Comparison of ENCODE assay signal across 7 mouse cellular contexts in the genomic region with DNA sequence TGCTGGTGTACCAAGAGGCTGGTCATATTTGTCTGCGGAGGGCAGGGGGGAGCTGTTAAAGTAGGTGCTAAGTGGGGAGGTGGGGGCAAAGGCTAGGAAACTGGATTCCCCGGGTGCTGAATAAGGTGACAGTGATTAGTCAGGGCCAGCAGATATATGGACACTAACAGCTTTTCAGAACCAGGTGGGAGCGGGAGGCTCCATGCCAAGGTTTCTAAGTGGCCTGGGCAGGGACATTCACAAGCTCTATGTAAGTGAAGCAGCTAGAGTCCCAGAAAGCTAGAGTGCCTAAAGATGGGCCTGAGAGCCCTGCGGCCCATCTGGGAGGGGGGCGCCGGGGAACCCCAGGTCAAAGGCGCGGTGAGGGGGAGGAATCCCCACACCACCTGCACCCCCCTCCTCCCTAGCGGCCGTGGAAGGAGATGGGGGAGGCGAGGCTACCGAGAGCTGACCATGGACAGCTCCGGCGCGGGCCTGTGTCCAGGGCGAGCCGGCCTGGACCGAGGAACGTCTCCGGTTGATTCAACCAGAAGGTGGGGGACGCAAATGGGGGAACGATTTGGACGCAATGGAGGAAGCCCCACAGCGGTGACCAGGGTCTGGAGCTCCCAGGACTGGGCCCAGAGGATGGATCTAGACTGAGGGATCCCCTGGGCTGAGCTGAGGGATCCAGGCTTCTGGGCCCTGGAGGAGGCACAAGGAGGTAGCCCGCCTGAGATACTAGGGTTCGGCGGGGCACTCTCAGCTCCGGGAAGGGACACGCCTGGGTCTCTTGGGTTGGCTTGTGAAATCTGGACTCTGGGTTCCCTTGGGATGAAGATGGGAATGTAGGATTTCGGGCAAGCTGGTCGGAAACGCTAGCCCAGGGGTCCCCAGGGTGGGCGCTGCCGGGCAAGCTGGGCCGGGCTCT. TPM values are rescaled to one million over a fixed set of nuclear protein-coding genes. Genes with fewer than 3 reads are reported as not detected.
DNase-seq lines count a peak whose midpoint lies in the region; ATAC-seq and TF ChIP-seq lines count a peak whose summit lies in the region.

No protein-coding gene starts in this region.

- ATAC-seq in limb, embryonic 11.5 days (ENCODE audit: insufficient number of reproducible peaks, low FRiP score, low TSS enrichment, low read depth): no peak

- TF ChIP-seq CTCF in CH12.LX (conservative IDR thresholded peaks at IDR 0.05 in 1 of 2, IDR thresholded peaks at IDR 0.05 in 1 of 2; ENCODE audit: low read depth in 2 of 2, low read length in 2 of 2): no peak

- no peaks in the 10 kb centered on the region for H3K9me3 ChIP-seq in CH12.LX (replicated peaks; ENCODE audit: low read length)
- H3K9me3 ChIP-seq in limb, embryonic 11.5 days (ENCODE audit: control insufficient read depth, low read length): no peaks in the 10 kb centered on the region

- dilution Hi-C loops in CH12.LX (cut with MboI; ENCODE audit: extremely low pct_ligation_motif_present, extremely low pct_unique_long_range_greater_than_20kb, low sequenced_read_pairs): no loop called here

- H3K4me2 ChIP-seq in CH12.LX (ENCODE audit: insufficient read depth, low read depth, poor library complexity, severe bottlenecking) (peak overlapping the region; percentile 76), myocyte (ENCODE audit: low read depth) (peak overlapping the region; percentile 82)
- peak overlapping the region; percentile 99 for H3K4me2 ChIP-seq in limb, embryonic 11.5 days (ENCODE audit: low read depth, severe bottlenecking)

- WGBS in limb, embryonic 11.5 days: 5% methylated on average over 35 of the region's 35 CpGs

- peaks cover 8 to 29% of the 10 kb centered on the region in 2 experiments for H3K36me3 ChIP-seq in CH12.LX (replicated peaks in 1 of 2; ENCODE audit: control insufficient read depth in 1 of 2, insufficient read depth in 1 of 2, low read length in 1 of 2)
- H3K36me3 ChIP-seq in limb, embryonic 11.5 days (ENCODE audit: control insufficient read depth, insufficient read depth, low read length): no peaks in the 10 kb centered on the region
- no peaks in the 10 kb centered on the region for H3K36me3 ChIP-seq in myocyte (ENCODE audit: control insufficient read depth, insufficient read depth)

- H3K4me3 ChIP-seq in CH12.LX (replicated peaks in 1 of 3; ENCODE audit: low read depth in 2 of 3, low read length in 2 of 3, poor library complexity in 1 of 3) (peak overlapping the region; percentile 43 to 53 (median 53)), myocyte (peak overlapping the region; percentile 42)
- H3K4me3 ChIP-seq in limb, embryonic 11.5 days (ENCODE audit: low read depth, low read length): peak overlapping the region; percentile 68

- peak overlapping the region; percentile 64 for H3K9ac ChIP-seq in CH12.LX (ENCODE audit: insufficient read depth, low read depth)
- peak overlapping the region; percentile 59 for H3K9ac ChIP-seq in limb, embryonic 11.5 days (ENCODE audit: low read length)

- intact Hi-C loops in heart, postnatal 14 days (cut with DNase I): no loop called here

- in situ Hi-C loops in CH12.LX (cut with MboI; ENCODE audit: low pct_ligation_motif_present, low pct_unique_long_range_greater_than_20kb, low sequenced_read_pairs): no loop called here

- H3K27ac ChIP-seq in CH12.LX (ENCODE audit: insufficient read depth, low read depth): no peak overlapping the region
- no peak overlapping the region for H3K27ac ChIP-seq in limb, embryonic 11.5 days (replicated peaks; ENCODE audit: low read depth, low read length)

- no peak for TF ChIP-seq EP300 in CH12.LX (IDR thresholded peaks at IDR 0.05; ENCODE audit: low read length)

- H3K79me2 ChIP-seq in CH12.LX (replicated peaks; ENCODE audit: control insufficient read depth, extremely low read depth, insufficient read depth, poor library complexity, severe bottlenecking) (no peaks in the 10 kb centered on the region), myocyte (ENCODE audit: control insufficient read depth, insufficient read depth) (no peaks in the 10 kb centered on the region)

- H3ac ChIP-seq in myocyte (ENCODE audit: control insufficient read depth, insufficient read length): peak overlapping the region; percentile 27

- TF ChIP-seq RAD21 in CH12.LX (IDR thresholded peaks at IDR 0.05; ENCODE audit: low read depth, low read length): no peak

- H3K27me3 ChIP-seq in CH12.LX (replicated peaks) (peaks cover 50% of the 10 kb centered on the region), myocyte (ENCODE audit: control insufficient read depth, insufficient read depth, insufficient read length) (peaks cover 7% of the 10 kb centered on the region)
- peaks cover 57% of the 10 kb centered on the region for H3K27me3 ChIP-seq in limb, embryonic 11.5 days (ENCODE audit: control insufficient read depth, insufficient read depth, low read length)

- peaks cover 6 to 35% of the 10 kb centered on the region in 2 experiments for H3K4me1 ChIP-seq in CH12.LX (ENCODE audit: control insufficient read depth in 1 of 2, insufficient read depth in 2 of 2)
- H3K4me1 ChIP-seq in limb, embryonic 11.5 days (ENCODE audit: control insufficient read depth, insufficient read depth, low read length): peaks cover 17% of the 10 kb centered on the region; the same call in 1 of the 2 replicates

- no peak for DNase-seq in CH12.LX (ENCODE audit: extremely low read depth)
- DNase-seq in MN1 (ENCODE audit: low spot score): peak; percentile 54
- peak; percentile 60 for DNase-seq in embryo, embryonic 9.5 days (ENCODE audit: extremely low spot score)
- peak; percentile 71 to 78 for DNase-seq in heart, postnatal 14 days
- peak; percentile 68 for DNase-seq in limb, embryonic 11.5 days (ENCODE audit: low spot score)
- no peak for DNase-seq in spleen, postnatal 14 days (ENCODE audit: low spot score in 2 of 2)

- no peak for TF ChIP-seq POLR2A in CH12.LX (IDR thresholded peaks at IDR 0.05; ENCODE audit: low read depth, low read length)
- TF ChIP-seq POLR2A in myocyte (IDR thresholded peaks at IDR 0.05; ENCODE audit: insufficient read length, low read depth): no peak

TF ChIP-seq in CH12.LX, 34 proteins besides CTCF, POLR2A, EP300 and RAD21 (continues in another document):
- TF ChIP-seq TBP (conservative IDR thresholded peaks at IDR 0.05; ENCODE audit: low read depth, low read length) (no peak), CHD2 (IDR thresholded peaks at IDR 0.05; ENCODE audit: low read length) (no peak), E2F4 (IDR thresholded peaks at IDR 0.05; ENCODE audit: insufficient replicate concordance, low read depth, low read length) (no peak), RCOR1 (conservative IDR thresholded peaks at IDR 0.05; ENCODE audit: low read depth, low read length) (no peak), TCF12 (IDR thresholded peaks at IDR 0.05; ENCODE audit: low read depth, low read length) (no peak), GABPA (IDR thresholded peaks at IDR 0.05; ENCODE audit: insufficient replicate concordance, low read depth, low read length) (no peak), ZMIZ1 (IDR thresholded peaks at IDR 0.05; ENCODE audit: low read depth, low read length) (no peak), SMC3 (IDR thresholded peaks at IDR 0.05; ENCODE audit: low read depth, low read length) (no peak), POLR2AphosphoS2 (IDR thresholded peaks at IDR 0.05; ENCODE audit: low read depth, low read length) (no peak)

TF ChIP-seq in myocyte, 11 proteins besides CTCF, POLR2A, EP300 and RAD21:
- TF ChIP-seq CEBPB (IDR thresholded peaks at IDR 0.05; ENCODE audit: insufficient read depth, poor library complexity, severe bottlenecking) (no peak), REST (IDR thresholded peaks at IDR 0.05; ENCODE audit: insufficient read depth, insufficient read length) (peak; percentile 92)

RNA-seq across cellular contexts. Expression of gene Ppfia3, which starts 0.8 kb away (rescaled TPM):
- total RNA-seq in CH12.LX (2012; rRNA removed) (1.5 and 1.9 TPM in 2 replicates), CH12.LX (2014; rRNA removed) (0.21 and 0.32 TPM in 2 replicates)
- polyA plus RNA-seq in CH12.LX (2012; ENCODE audit: insufficient read length, low read depth) (0.57 and 0.61 TPM in 2 replicates), myocyte (2012; fragmentation: generic; extraction: Trizol) (6.6 TPM)
- under 1 TPM; 0.22 to 0.29 TPM for total RNA-seq in heart, postnatal 14 days (2021)
- 5.4 and 6.1 TPM in 2 replicates for polyA plus RNA-seq in limb, embryonic 11.5 days (2014; fragmentation: Nextera tagmentation; extraction: Ambion mirVana)

RNA-seq across cellular contexts. Expression of gene Lin7b, which starts 4.4 kb away (rescaled TPM):
- total RNA-seq in CH12.LX (2012; rRNA removed) (4.4 and 5.0 TPM in 2 replicates), CH12.LX (2014; rRNA removed) (3.5 and 3.8 TPM in 2 replicates)
- polyA plus RNA-seq in CH12.LX (2012; ENCODE audit: insufficient read length, low read depth) (7.4 and 10.4 TPM in 2 replicates), myocyte (2012; fragmentation: generic; extraction: Trizol) (2.4 TPM)
- under 1 TPM; 0.90 to 0.96 TPM for total RNA-seq in heart, postnatal 14 days (2021)
- 0.43 and 0.89 TPM in 2 replicates for polyA plus RNA-seq in limb, embryonic 11.5 days (2014; fragmentation: Nextera tagmentation; extraction: Ambion mirVana)

RNA-seq across cellular contexts. Expression of gene Snrnp70, which starts 29.5 kb away (rescaled TPM):
- 197 and 229 TPM in 2 replicates for total RNA-seq in CH12.LX (2012; rRNA removed)
- 182 and 212 TPM in 2 replicates for total RNA-seq in CH12.LX (2014; rRNA removed)
- 457 and 499 TPM in 2 replicates for polyA plus RNA-seq in CH12.LX (2012; ENCODE audit: insufficient read length, low read depth)
- total RNA-seq in heart, postnatal 14 days (2021): 100 to 1,000 TPM; 126 to 138 TPM
- 87.5 and 93.0 TPM in 2 replicates for polyA plus RNA-seq in limb, embryonic 11.5 days (2014; fragmentation: Nextera tagmentation; extraction: Ambion mirVana)
- polyA plus RNA-seq in myocyte (2012; fragmentation: generic; extraction: Trizol): 189 TPM

RNA-seq across cellular contexts. Expression of gene Hrc, which starts 30.9 kb away (rescaled TPM):
- 0.13 and 0.21 TPM in 2 replicates for total RNA-seq in CH12.LX (2012; rRNA removed)
- not detected in 2 replicates for total RNA-seq in CH12.LX (2014; rRNA removed)
- 0.10 and 0.16 TPM in 2 replicates for polyA plus RNA-seq in CH12.LX (2012; ENCODE audit: insufficient read length, low read depth)
- total RNA-seq in heart, postnatal 14 days (2021): 100 to 1,000 TPM; 516 to 539 TPM
- 0.52 and 0.83 TPM in 2 replicates for polyA plus RNA-seq in limb, embryonic 11.5 days (2014; fragmentation: Nextera tagmentation; extraction: Ambion mirVana)
- 173 TPM for polyA plus RNA-seq in myocyte (2012; fragmentation: generic; extraction: Trizol)

RNA-seq across cellular contexts. Expression of gene Trpm4, which starts 32.4 kb away (rescaled TPM):
- total RNA-seq in CH12.LX (2012; rRNA removed): 10.7 and 17.6 TPM in 2 replicates
- 8.6 and 12.0 TPM in 2 replicates for total RNA-seq in CH12.LX (2014; rRNA removed)
- 9.3 and 11.0 TPM in 2 replicates for polyA plus RNA-seq in CH12.LX (2012; ENCODE audit: insufficient read length, low read depth)
- total RNA-seq in heart, postnatal 14 days (2021): 10 to 100 TPM; 20.8 to 22.3 TPM
- polyA plus RNA-seq in limb, embryonic 11.5 days (2014; fragmentation: Nextera tagmentation; extraction: Ambion mirVana): 6.7 and 8.9 TPM in 2 replicates
- polyA plus RNA-seq in myocyte (2012; fragmentation: generic; extraction: Trizol): 27.3 TPM

Comparison
In these comparisons a context has a peak if more than half of its experiments do, and no peak if none do; other contexts are left out.
1. DNase-seq: peak in MN1 (single experiment), embryo, embryonic 9.5 days (single experiment), heart, postnatal 14 days (2 of 2) and limb, embryonic 11.5 days (single experiment); none in CH12.LX (single experiment) and spleen, postnatal 14 days (0 of 2).
2. Peak in every context shown above with its lines, with median percentiles within 50 percentile points of each other: H3K4me2 ChIP-seq and H3K4me3 ChIP-seq.